Mouse (Mus musculus): Measurements from ENCODE around the gene Bad. TPM values are rescaled to one million over a fixed set of nuclear protein-coding genes. Genes with fewer than 3 reads are reported as not detected.
"Not testable (repeated sequence)": the region's sequence is repeated elsewhere in the genome, so short reads cannot be mapped to it uniquely, and the experiment has no call there.

Gene Bad
- polyA plus RNA-seq, 1 experiment from 2014 or later: 86.9 TPM

DNA sequence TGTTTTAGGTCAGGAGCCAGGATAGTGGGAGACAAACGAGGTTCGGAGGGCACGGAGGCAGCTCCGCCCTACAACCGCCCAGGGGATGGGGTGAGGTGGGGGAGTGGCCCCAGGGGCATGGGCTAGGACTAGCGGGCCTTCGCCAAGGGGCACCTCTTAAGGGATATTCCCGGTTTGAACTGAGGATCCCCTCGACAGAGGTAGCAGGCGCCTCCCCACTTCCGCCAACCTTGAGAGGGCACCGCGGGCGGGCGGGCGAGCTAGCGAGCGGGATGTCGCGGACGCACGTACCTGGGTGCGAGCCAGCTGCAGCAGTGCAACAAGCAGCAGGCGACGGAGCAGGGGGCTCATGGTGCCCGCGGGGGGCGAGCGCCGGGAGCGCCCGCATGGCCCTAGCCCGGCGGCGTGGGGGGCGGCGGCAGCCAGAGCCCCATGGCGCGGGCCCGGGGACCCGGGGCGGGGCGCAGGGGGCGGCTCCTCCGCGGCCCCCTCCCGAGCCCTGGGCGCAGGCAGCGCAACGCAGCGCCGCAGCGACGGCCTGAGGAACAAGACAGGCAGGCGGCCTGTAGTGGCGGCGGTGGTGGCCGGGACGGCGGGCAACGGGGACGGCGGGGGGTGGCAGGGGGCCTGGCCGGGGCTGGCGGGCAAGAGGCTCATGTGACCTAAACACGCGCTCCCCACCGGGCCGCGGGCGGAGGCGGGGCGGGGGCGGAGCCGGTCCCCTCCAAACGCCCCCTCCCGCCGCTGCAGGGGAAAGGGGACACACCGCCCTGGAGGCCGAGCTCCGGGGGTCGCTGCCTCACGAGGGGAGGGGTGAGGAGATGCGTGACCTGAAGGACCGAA lies 45.6 kb downstream of the Bad start, which contains the start of gene Vegfb:
TSS of gene Vegfb (minus strand) at position 591 of the 843 bp plus-strand sequence.
- no peaks in the 10 kb centered on the region for H3K9me3 ChIP-seq
- H3K4me1 ChIP-seq (replicated peaks): peaks cover 33% of the 10 kb centered on the region
- peak within 1 kb of the TSS; percentile 82 for H3K9ac ChIP-seq
- H3K27ac ChIP-seq: peak within 1 kb of the TSS; percentile 76
- H3K4me3 ChIP-seq: peak within 1 kb of the TSS; percentile 57
- WGBS: under 1% methylated on average over 64 of the region's 85 CpGs
- H3K4me2 ChIP-seq: peak within 1 kb of the TSS; percentile 93
- ATAC-seq (ENCODE audit: low FRiP score): peak; percentile 59
- no peaks in the 10 kb centered on the region for H3K27me3 ChIP-seq
- peaks cover 27% of the 10 kb centered on the region for H3K36me3 ChIP-seq

DNA sequence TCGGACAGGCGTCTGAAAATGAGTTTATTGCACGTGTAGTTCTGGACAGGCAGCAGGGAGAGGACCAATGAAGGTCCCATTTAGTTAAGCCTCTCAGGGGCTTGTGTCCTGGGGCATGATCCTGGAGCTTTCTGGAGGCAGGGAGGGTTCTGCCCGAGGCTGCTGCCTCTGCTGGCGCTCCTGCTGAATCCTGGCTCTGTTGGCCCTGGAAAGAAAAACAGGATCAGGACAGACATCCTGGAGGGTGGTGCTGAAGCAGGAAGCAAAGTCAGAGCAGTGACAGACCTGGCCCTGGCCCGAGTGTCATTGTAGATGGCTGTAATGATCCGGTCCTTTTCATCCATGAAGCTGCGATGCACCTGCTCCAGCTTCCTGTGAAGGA lies 46.2 kb downstream of the Bad start:
- WGBS: 3% methylated on average over 8 of the region's 8 CpGs
- H3K36me3 ChIP-seq: peaks cover 21% of the 10 kb centered on the region
- H3K27ac ChIP-seq: peak overlapping the region; percentile 76
- H3K9ac ChIP-seq: peak overlapping the region; percentile 82
- no peaks in the 10 kb centered on the region for H3K9me3 ChIP-seq
- H3K4me2 ChIP-seq: peak overlapping the region; percentile 93
- peak overlapping the region; percentile 57 for H3K4me3 ChIP-seq
- no peaks in the 10 kb centered on the region for H3K27me3 ChIP-seq
- H3K4me1 ChIP-seq (replicated peaks): peaks cover 36% of the 10 kb centered on the region
- no peak for ATAC-seq (ENCODE audit: low FRiP score)

DNA sequence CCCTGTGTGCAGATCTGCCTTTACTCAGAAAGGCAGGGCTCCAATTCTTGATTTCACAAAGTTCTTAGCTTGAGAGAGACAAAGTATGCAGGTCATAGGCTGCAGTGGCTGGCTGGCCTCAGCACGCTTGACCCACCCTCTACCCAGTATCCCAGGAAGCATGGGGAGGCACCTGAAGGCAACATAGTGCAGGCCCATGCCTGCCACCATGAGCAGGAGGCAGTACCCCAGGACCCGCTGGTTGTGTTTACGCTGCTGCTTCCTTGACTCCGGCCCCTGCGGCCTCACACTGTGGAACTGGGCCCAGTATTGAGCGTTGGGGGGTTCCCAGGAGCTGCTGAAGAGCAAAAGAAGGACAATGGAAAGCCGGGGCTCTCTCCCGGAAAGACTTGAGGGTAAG lies 47.6 kb downstream of the Bad start:
- Histone ChIP-seq H3K4me2 (no peak overlapping the region), H3K4me3 (no peak overlapping the region; the same call in 1 of the 2 replicates), H3K27me3 (no peaks in the 10 kb centered on the region), H3K4me1 (replicated peaks) (peaks cover 43% of the 10 kb centered on the region), H3K9ac (no peak overlapping the region), H3K9me3 (no peaks in the 10 kb centered on the region), H3K36me3 (peaks cover 10% of the 10 kb centered on the region), H3K27ac (no peak overlapping the region)
- WGBS: 88% methylated on average over 8 of the region's 8 CpGs
- ATAC-seq (ENCODE audit: low FRiP score): no peak

DNA sequence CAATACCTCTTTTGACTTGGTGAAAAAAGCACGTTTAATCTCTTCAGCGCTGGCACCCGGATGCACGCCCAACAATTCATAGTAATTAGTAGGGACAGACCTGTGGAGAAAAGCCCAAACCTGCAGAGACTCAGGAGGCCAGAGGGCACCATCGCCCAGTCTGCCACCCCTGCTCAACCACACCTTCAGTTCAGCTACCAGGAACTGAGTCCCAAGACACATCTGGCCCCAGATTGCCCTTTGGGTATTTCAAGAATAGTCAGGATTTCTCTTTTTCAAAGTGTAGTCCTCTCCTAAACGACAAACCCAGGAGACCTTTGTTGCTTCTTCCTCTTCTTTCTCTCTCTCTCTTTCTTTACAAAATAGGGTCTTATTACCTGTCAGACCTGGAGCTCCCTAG lies 49.1 kb downstream of the Bad start:
- H3K27me3 ChIP-seq: no peaks in the 10 kb centered on the region
- no peak for ATAC-seq (ENCODE audit: low FRiP score)
- H3K4me3 ChIP-seq: no peak overlapping the region
- no peak overlapping the region for H3K4me2 ChIP-seq
- H3K36me3 ChIP-seq: no peaks in the 10 kb centered on the region
- H3K9me3 ChIP-seq: no peaks in the 10 kb centered on the region
- H3K4me1 ChIP-seq (replicated peaks): peaks cover 56% of the 10 kb centered on the region
- H3K27ac ChIP-seq: no peak overlapping the region
- no peak overlapping the region for H3K9ac ChIP-seq
- 90% methylated on average over 6 of the region's 6 CpGs for WGBS

DNA sequence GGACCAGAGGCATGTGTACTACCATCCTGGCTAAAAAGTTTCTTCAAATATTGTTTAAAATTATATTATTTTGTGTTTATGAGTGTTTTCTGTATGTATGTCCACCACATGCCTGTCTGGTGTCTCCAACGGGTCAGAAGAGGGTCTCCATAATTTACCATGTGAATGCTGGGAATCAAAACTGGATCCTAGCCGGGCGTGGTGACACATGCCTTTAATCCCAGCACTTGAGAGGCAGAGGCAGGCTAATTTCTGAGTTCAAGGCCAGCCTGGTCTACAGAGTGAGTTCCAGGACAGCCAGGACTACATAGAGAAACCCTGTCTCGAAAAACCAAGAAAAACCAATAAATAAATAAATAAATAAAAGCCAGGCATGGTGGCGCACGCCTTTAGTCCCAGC lies 49.5 kb downstream of the Bad start:
- WGBS: 95% methylated on average over 6 of the region's 6 CpGs
- H3K4me1 ChIP-seq (replicated peaks): peaks cover 53% of the 10 kb centered on the region
- ATAC-seq (ENCODE audit: low FRiP score); H3K36me3 ChIP-seq; H3K27ac ChIP-seq; H3K9me3 ChIP-seq; H3K4me2 ChIP-seq; H3K4me3 ChIP-seq; H3K9ac ChIP-seq; H3K27me3 ChIP-seq: not testable (repeated sequence)

DNA sequence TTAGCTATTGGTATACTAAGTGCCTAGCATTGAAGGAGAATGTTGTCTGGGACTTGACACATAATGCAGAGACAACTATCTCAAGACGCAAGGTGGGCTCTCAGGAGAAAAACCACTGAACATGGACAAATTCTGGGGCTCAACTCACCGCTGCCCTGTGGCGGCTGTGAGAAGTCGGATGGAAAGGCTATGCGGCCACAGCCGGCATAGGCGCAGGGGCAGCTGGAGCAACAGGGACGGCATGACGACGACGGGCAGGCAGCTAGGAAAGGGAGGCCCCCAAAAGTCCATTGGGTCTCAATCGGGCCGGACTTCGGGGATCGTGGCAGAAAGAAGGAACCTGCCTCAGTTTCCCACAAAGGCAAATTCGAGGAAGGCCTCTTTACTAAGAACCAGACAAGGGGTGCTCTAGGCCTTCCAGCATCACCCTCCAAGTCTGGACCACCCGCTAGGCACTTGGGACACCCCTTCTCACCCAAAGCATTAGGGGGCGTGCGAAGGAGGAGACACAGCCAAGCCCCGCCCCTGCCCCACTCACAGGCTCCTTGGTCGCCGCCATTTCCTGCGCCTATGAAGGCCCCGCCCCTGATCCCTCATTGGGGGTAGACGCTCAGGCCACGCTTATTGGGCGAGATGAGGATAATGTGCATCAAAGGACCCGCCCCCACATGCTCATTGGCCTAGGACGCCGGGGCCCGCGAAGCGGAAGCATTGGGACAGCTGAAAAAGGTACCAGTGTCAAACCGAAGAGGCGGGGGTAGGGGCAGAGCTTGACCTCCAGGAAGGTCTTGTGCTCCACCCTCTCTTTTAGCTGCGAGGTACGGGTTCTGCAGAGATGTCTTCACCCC lies 50.6 kb downstream of the Bad start, which contains the start of gene Dnajc4:
TSS of gene Dnajc4 (minus strand) at position 562 of the 848 bp plus-strand sequence.
- H3K27me3 ChIP-seq: no peaks in the 10 kb centered on the region
- peak within 1 kb of the TSS; percentile 89 for H3K4me2 ChIP-seq
- peak within 1 kb of the TSS; percentile 75 for H3K9ac ChIP-seq
- no peaks in the 10 kb centered on the region for H3K36me3 ChIP-seq
- H3K4me3 ChIP-seq: peak within 1 kb of the TSS; percentile 55
- no peaks in the 10 kb centered on the region for H3K9me3 ChIP-seq
- WGBS: 1% methylated on average over 37 of the region's 37 CpGs
- peaks cover 53% of the 10 kb centered on the region for H3K4me1 ChIP-seq (replicated peaks)
- peak within 1 kb of the TSS; percentile 61 for H3K27ac ChIP-seq
- ATAC-seq (ENCODE audit: low FRiP score): peak; percentile 94

DNA sequence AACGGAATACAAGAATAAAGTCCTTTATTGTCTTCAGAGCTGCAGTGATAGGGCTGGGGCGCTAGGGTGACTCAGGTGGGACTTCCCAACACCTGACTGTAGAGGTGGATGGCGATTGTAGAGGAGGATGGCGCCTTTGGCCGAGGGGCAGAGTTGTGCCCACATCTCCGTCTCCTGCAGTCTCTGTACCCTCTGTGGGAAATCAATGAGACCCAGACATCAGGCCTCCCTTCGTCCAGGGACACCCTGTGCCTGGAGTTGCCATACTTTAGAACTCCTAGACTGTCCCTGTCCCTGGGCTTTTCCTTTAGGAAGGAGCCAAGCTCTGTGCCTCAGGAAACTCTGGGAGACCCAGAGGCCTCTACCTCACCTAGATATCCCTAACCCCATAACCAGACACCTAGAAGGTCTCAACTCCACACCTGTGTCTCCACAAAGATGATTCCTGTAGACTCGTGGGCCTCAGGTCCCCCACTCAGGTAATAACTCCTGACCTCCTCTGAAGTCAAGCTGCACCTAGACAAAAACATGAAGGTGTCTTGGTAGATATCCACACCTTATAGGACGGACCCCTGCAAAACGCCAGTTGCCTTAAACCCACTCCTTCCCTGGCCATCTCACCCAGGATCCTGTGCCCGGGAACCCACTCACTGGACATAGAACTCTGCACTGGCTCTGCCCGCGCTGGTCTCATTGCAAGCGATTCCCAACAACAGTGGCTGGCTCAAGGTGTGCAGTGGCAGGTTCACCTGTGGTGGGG lies 51.5 kb downstream of the Bad start:
- no peak for ATAC-seq (ENCODE audit: low FRiP score)
- Histone ChIP-seq H3K4me2 (peak overlapping the region; percentile 89), H3K9ac (peak overlapping the region; percentile 75), H3K27me3 (no peaks in the 10 kb centered on the region), H3K27ac (peak overlapping the region; percentile 61), H3K4me1 (replicated peaks) (peaks cover 55% of the 10 kb centered on the region), H3K4me3 (peak overlapping the region; percentile 55), H3K36me3 (peaks cover 2% of the 10 kb centered on the region), H3K9me3 (no peaks in the 10 kb centered on the region)
- 65% methylated on average over 14 of the region's 14 CpGs for WGBS

DNA sequence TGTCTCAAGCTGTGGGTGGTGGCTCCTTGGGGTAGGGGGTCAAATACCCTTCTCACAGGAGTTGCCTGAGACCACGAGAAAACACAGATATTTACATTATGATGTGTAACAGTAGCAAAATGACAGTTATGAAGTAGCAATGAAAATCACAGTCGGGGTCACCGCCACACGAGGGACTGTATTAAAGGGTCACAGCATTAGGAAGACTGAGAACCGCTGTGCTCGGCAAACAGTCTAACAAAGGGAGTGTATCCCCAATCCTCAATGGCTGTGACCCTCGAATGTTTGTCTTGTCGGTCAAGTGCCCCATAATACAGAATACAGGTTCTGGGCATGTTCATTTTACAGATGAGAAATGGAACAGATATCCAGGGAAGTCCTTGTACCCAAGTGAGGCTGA lies 52.3 kb downstream of the Bad start:
- no peaks in the 10 kb centered on the region for H3K9me3 ChIP-seq
- H3K9ac ChIP-seq: no peak overlapping the region
- 87% methylated on average over 8 of the region's 8 CpGs for WGBS
- H3K4me3 ChIP-seq: no peak overlapping the region
- no peaks in the 10 kb centered on the region for H3K27me3 ChIP-seq
- H3K27ac ChIP-seq: no peak overlapping the region
- H3K4me2 ChIP-seq: peak overlapping the region; percentile 89; the same call in 1 of the 2 replicates
- peaks cover 10% of the 10 kb centered on the region for H3K36me3 ChIP-seq
- no peak for ATAC-seq (ENCODE audit: low FRiP score)
- peaks cover 52% of the 10 kb centered on the region for H3K4me1 ChIP-seq (replicated peaks)

DNA sequence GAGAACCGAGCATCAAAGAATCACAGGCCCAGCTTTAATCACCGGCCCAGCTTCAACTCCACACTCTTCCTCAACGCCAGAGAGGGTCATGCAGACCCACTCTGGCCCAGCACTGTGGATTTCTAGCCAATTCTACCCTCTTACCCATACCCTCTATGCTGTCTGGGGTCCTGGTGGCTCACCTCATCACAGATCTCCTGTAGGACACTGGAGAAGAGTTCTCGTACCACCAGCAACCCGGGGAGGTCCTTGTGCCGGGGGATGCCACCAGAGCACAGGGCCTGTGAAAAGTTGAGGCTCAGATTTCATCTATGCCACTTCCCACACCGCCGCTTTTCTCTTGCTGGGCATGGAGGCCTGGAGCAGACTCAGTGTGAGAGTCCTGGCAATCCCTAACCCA lies 52.8 kb downstream of the Bad start:
- H3K4me2 ChIP-seq: no peak overlapping the region
- no peaks in the 10 kb centered on the region for H3K9me3 ChIP-seq
- ATAC-seq (ENCODE audit: low FRiP score): no peak
- no peak overlapping the region for H3K9ac ChIP-seq
- H3K4me3 ChIP-seq: no peak overlapping the region
- H3K27me3 ChIP-seq: no peaks in the 10 kb centered on the region
- peaks cover 15% of the 10 kb centered on the region for H3K36me3 ChIP-seq
- WGBS: 89% methylated on average over 8 of the region's 8 CpGs
- H3K4me1 ChIP-seq (replicated peaks): peaks cover 52% of the 10 kb centered on the region
- no peak overlapping the region for H3K27ac ChIP-seq

DNA sequence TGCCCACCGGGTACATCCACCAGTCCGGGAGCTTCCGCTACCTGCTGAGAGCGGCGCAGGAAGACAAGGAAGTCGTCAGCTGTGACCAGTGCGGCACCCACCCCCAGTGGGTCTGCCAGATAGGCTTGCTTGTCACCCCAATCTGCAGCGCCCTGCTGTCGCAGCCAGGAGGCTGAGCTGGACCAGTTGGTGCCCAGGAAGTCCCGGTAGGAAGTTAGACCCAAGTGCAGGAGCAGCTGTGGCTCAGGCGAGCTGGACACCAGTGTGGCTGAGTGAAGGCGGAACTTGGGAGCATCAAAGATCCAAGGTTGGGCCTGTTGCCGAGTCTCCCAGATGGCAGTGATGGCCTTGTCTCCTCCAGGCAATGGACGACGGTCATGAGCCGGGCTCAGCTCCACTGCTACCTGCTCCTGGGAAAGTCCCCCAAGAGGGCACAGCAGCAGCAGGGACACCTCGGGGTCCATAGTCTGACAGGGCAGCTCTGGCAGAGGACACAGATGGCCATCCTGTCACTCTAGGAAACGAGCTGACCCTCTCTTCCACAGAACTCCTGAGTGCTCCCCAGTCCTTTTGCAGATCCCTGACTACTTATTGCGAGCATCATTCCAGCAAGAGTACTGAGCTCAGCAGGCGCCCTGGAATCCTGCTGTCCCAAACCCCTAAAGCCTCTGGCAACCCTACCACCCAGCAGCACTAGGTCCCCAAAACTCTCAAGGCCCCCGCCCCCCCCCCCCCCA lies 53.8 kb downstream of the Bad start:
- Histone ChIP-seq H3K4me2 (peak overlapping the region; percentile 87), H3K9ac (peak overlapping the region; percentile 83), H3K27me3 (no peaks in the 10 kb centered on the region), H3K27ac (no peak overlapping the region), H3K36me3 (peaks cover 24% of the 10 kb centered on the region), H3K4me3 (peak overlapping the region; percentile 63), H3K9me3 (no peaks in the 10 kb centered on the region), H3K4me1 (replicated peaks) (peaks cover 52% of the 10 kb centered on the region)
- 48% methylated on average over 21 of the region's 21 CpGs for WGBS
- ATAC-seq (ENCODE audit: low FRiP score): no peak

DNA sequence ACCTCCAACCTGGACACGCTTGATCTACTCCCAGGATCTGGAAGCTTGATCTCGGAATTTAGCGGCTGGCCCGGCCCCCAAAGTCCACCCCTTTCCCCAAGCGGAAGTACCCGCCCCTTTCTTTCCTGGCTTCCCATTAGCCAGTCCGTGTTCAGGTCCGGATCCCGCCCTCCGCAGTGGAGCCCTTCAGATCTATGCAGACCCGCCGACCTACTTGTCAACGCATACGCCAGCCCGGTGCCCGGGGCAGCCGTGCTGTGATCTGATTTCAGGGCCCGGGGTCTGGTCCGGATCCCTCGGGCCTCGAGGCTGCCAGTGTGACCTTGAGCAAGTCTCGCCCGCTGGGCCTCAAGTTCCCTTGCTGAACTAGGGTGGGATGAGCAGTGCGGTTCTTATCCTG lies 54.3 kb downstream of the Bad start, which contains the start of the genes Nudt22 and Trpt1:
TSS of gene Nudt22 (minus strand) at position 112 of the 400 bp plus-strand sequence.
TSS of gene Trpt1 (plus strand) at position 126 of the 400 bp plus-strand sequence.
- under 1% methylated on average over 24 of the region's 24 CpGs for WGBS
- peaks cover 26% of the 10 kb centered on the region for H3K36me3 ChIP-seq
- H3K9ac ChIP-seq: peak within 1 kb of the TSS; percentile 83
- ATAC-seq (ENCODE audit: low FRiP score): peak; percentile 66
- no peaks in the 10 kb centered on the region for H3K9me3 ChIP-seq
- no peaks in the 10 kb centered on the region for H3K27me3 ChIP-seq
- H3K27ac ChIP-seq: 0 out of 2 replicates have a peak within 1 kb of the TSS, but pooled peaks have one; percentile 72
- H3K4me2 ChIP-seq: peak within 1 kb of the TSS; percentile 87
- peaks cover 52% of the 10 kb centered on the region for H3K4me1 ChIP-seq (replicated peaks)
- peak within 1 kb of the TSS; percentile 63 for H3K4me3 ChIP-seq
